Mouse (Mus musculus): Measurements from ENCODE around the gene Sp3.

DNA sequence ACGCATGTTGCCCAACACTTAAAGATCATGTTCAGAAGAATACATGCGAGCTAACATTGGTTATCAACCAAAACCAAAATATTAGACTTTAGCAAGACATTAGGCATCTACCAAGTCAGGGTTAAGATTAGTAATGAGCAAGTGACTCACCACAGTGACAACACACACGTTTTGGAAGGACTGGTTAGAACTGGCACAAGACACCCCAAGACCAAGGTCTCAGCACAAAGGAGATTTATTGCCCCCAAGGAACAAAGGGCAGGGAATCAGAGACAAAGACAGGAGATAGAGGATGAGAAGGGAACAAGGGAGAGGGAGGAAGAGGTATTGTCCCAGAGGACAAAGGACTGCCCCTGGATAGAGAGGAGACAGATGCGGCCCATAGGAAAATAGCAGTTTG lies 71.2 kb downstream of the Sp3 start:
- TF ChIP-seq POLR2A (IDR thresholded peaks at IDR 0.05; ENCODE audit: insufficient read length, low read depth) (no peak), E2F4 (IDR thresholded peaks at IDR 0.05; ENCODE audit: insufficient read depth) (no peak), SRF (IDR thresholded peaks at IDR 0.05; ENCODE audit: control insufficient read depth, insufficient read length, low read depth) (no peak), USF1 (IDR thresholded peaks at IDR 0.05; ENCODE audit: low read depth) (no peak)
